Mouse (Mus musculus): Measurements from ENCODE around the gene Sept6. TPM values are rescaled to one million over a fixed set of nuclear protein-coding genes. Genes with fewer than 3 reads are reported as not detected.
A peak's percentile ranks its signal among the peaks of the same experiment; 100 is the strongest.

The Sept6 gene
- polyA plus RNA-seq, 1 experiment from 2014 or later, result 21.0 TPM

GRCm38 (mm10) chrX:36989752-36990404, 1.7 kb downstream of the Sept6 start:
- no peaks in the 10 kb centered on the region for H3K27me3 ChIP-seq (ENCODE audit: control insufficient read depth, insufficient read depth, low read length)
- peak overlapping the region; percentile 50 for H3K4me3 ChIP-seq (ENCODE audit: low read depth, low read length)
- H3K4me2 ChIP-seq (replicated peaks; ENCODE audit: low read depth, low read length), result peak overlapping the region; percentile 65
- H3K27ac ChIP-seq (ENCODE audit: low read length), result no peak overlapping the region
- no peaks in the 10 kb centered on the region for H3K4me1 ChIP-seq (ENCODE audit: control insufficient read depth, insufficient read depth, low read length)
- 0 out of 2 replicates have a peak, but pooled peaks have one; percentile 2 for ATAC-seq (ENCODE audit: insufficient number of reproducible peaks, insufficient read depth, low FRiP score, low read depth)
- H3K9ac ChIP-seq (replicated peaks; ENCODE audit: low read depth, low read length), result no peak overlapping the region
- H3K9me3 ChIP-seq (ENCODE audit: control insufficient read depth, low read depth, low read length), result no peaks in the 10 kb centered on the region
- WGBS, result 27% methylated on average over 7 of the region's 11 CpGs
- H3K36me3 ChIP-seq (ENCODE audit: control insufficient read depth, insufficient read depth, low read length), result no peaks in the 10 kb centered on the region

- WGBS, result 22% methylated on average over 24 of the region's 29 CpGs
- ATAC-seq (ENCODE audit: insufficient number of reproducible peaks, insufficient read depth, low FRiP score, low read depth), result peak; percentile 96
- Histone ChIP-seq H3K4me2 (replicated peaks; ENCODE audit: low read depth, low read length) (peak overlapping the region; percentile 65), H3K27ac (ENCODE audit: low read length) (no peak overlapping the region; the same call in 1 of the 2 replicates), H3K27me3 (ENCODE audit: control insufficient read depth, insufficient read depth, low read length) (no peaks in the 10 kb centered on the region), H3K36me3 (ENCODE audit: control insufficient read depth, insufficient read depth, low read length) (no peaks in the 10 kb centered on the region), H3K4me3 (ENCODE audit: low read depth, low read length) (peak overlapping the region; percentile 50), H3K9ac (replicated peaks; ENCODE audit: low read depth, low read length) (peak overlapping the region; percentile 33), H3K4me1 (ENCODE audit: control insufficient read depth, insufficient read depth, low read length) (no peaks in the 10 kb centered on the region), H3K9me3 (ENCODE audit: control insufficient read depth, low read depth, low read length) (no peaks in the 10 kb centered on the region)
These were observed 2.3 kb downstream of the Sept6 start for GRCm38 (mm10) chrX:36989234-36989751.

- no peaks in the 10 kb centered on the region for H3K27me3 ChIP-seq (ENCODE audit: control insufficient read depth, insufficient read depth, low read length)
- H3K9ac ChIP-seq (replicated peaks; ENCODE audit: low read depth, low read length), result peak overlapping the region; percentile 33
- no peaks in the 10 kb centered on the region for H3K9me3 ChIP-seq (ENCODE audit: control insufficient read depth, low read depth, low read length)
- H3K4me1 ChIP-seq (ENCODE audit: control insufficient read depth, insufficient read depth, low read length), result 0 out of 2 replicates have a peak, but pooled peaks cover 2% of the 10 kb centered on the region
- peak overlapping the region; percentile 65 for H3K4me2 ChIP-seq (replicated peaks; ENCODE audit: low read depth, low read length)
- WGBS, result 22% methylated on average over 17 of the region's 23 CpGs
- H3K4me3 ChIP-seq (ENCODE audit: low read depth, low read length), result peak overlapping the region; percentile 50
- peak; percentile 29; the same call in 1 of the 2 replicates for ATAC-seq (ENCODE audit: insufficient number of reproducible peaks, insufficient read depth, low FRiP score, low read depth)
- no peaks in the 10 kb centered on the region for H3K36me3 ChIP-seq (ENCODE audit: control insufficient read depth, insufficient read depth, low read length)
- no peak overlapping the region; the same call in 1 of the 2 replicates for H3K27ac ChIP-seq (ENCODE audit: low read length)
These were observed 2.8 kb downstream of the Sept6 start for GRCm38 (mm10) chrX:36988754-36989153.

GRCm38 (mm10) chrX:36987851-36988250, 3.7 kb downstream of the Sept6 start:
- H3K27me3 ChIP-seq (ENCODE audit: control insufficient read depth, insufficient read depth, low read length), result no peaks in the 10 kb centered on the region
- peak overlapping the region; percentile 65; the same call in 1 of the 2 replicates for H3K4me2 ChIP-seq (replicated peaks; ENCODE audit: low read depth, low read length)
- no peaks in the 10 kb centered on the region for H3K36me3 ChIP-seq (ENCODE audit: control insufficient read depth, insufficient read depth, low read length)
- H3K9me3 ChIP-seq (ENCODE audit: control insufficient read depth, low read depth, low read length), result no peaks in the 10 kb centered on the region
- no peak overlapping the region for H3K27ac ChIP-seq (ENCODE audit: low read length)
- 40% methylated on average over 4 of the region's 4 CpGs for WGBS
- H3K9ac ChIP-seq (replicated peaks; ENCODE audit: low read depth, low read length), result no peak overlapping the region
- H3K4me3 ChIP-seq (ENCODE audit: low read depth, low read length), result 0 out of 2 replicates have a peak overlapping the region, but pooled peaks have one; percentile 50
- 0 out of 2 replicates have a peak, but pooled peaks cover 4% of the 10 kb centered on the region for H3K4me1 ChIP-seq (ENCODE audit: control insufficient read depth, insufficient read depth, low read length)
- no peak for ATAC-seq (ENCODE audit: insufficient number of reproducible peaks, insufficient read depth, low FRiP score, low read depth)

- no peak for ATAC-seq (ENCODE audit: insufficient number of reproducible peaks, insufficient read depth, low FRiP score, low read depth)
- WGBS, result 65% methylated on average over 3 of the region's 3 CpGs
- no peak overlapping the region for H3K9ac ChIP-seq (replicated peaks; ENCODE audit: low read depth, low read length)
- H3K4me3 ChIP-seq (ENCODE audit: low read depth, low read length), result no peak overlapping the region
- H3K36me3 ChIP-seq (ENCODE audit: control insufficient read depth, insufficient read depth, low read length), result no peaks in the 10 kb centered on the region
- H3K9me3 ChIP-seq (ENCODE audit: control insufficient read depth, low read depth, low read length), result no peaks in the 10 kb centered on the region
- H3K4me1 ChIP-seq (ENCODE audit: control insufficient read depth, insufficient read depth, low read length), result 0 out of 2 replicates have a peak, but pooled peaks cover 4% of the 10 kb centered on the region
- no peak overlapping the region for H3K27ac ChIP-seq (ENCODE audit: low read length)
- no peak overlapping the region for H3K4me2 ChIP-seq (replicated peaks; ENCODE audit: low read depth, low read length)
- no peaks in the 10 kb centered on the region for H3K27me3 ChIP-seq (ENCODE audit: control insufficient read depth, insufficient read depth, low read length)
These were observed 6.6 kb downstream of the Sept6 start for GRCm38 (mm10) chrX:36985041-36985440.

GRCm38 (mm10) chrX:36983654-36984311, 7.8 kb downstream of the Sept6 start:
- ATAC-seq (ENCODE audit: insufficient number of reproducible peaks, insufficient read depth, low FRiP score, low read depth), result no peak
- WGBS, result 56% methylated on average over 11 of the region's 11 CpGs
- Histone ChIP-seq H3K27ac (ENCODE audit: low read length) (no peak overlapping the region), H3K4me1 (ENCODE audit: control insufficient read depth, insufficient read depth, low read length) (0 out of 2 replicates have a peak, but pooled peaks cover 4% of the 10 kb centered on the region), H3K9me3 (ENCODE audit: control insufficient read depth, low read depth, low read length) (no peaks in the 10 kb centered on the region), H3K9ac (replicated peaks; ENCODE audit: low read depth, low read length) (no peak overlapping the region), H3K4me2 (replicated peaks; ENCODE audit: low read depth, low read length) (no peak overlapping the region), H3K27me3 (ENCODE audit: control insufficient read depth, insufficient read depth, low read length) (no peaks in the 10 kb centered on the region), H3K4me3 (ENCODE audit: low read depth, low read length) (no peak overlapping the region), H3K36me3 (ENCODE audit: control insufficient read depth, insufficient read depth, low read length) (no peaks in the 10 kb centered on the region)

- H3K27ac ChIP-seq (ENCODE audit: low read length), result no peak overlapping the region
- H3K4me1 ChIP-seq (ENCODE audit: control insufficient read depth, insufficient read depth, low read length), result 0 out of 2 replicates have a peak, but pooled peaks cover 4% of the 10 kb centered on the region
- H3K9ac ChIP-seq (replicated peaks; ENCODE audit: low read depth, low read length), result no peak overlapping the region
- no peak overlapping the region for H3K4me3 ChIP-seq (ENCODE audit: low read depth, low read length)
- no peak overlapping the region for H3K4me2 ChIP-seq (replicated peaks; ENCODE audit: low read depth, low read length)
- no peaks in the 10 kb centered on the region for H3K27me3 ChIP-seq (ENCODE audit: control insufficient read depth, insufficient read depth, low read length)
- H3K36me3 ChIP-seq (ENCODE audit: control insufficient read depth, insufficient read depth, low read length), result no peaks in the 10 kb centered on the region
- no peaks in the 10 kb centered on the region for H3K9me3 ChIP-seq (ENCODE audit: control insufficient read depth, low read depth, low read length)
- 57% methylated on average over 8 of the region's 8 CpGs for WGBS
- peak; percentile 46; the same call in 1 of the 2 replicates for ATAC-seq (ENCODE audit: insufficient number of reproducible peaks, insufficient read depth, low FRiP score, low read depth)
These were observed 8.5 kb downstream of the Sept6 start for GRCm38 (mm10) chrX:36982892-36983653.
